ENCODE assay signal across 8 mouse cellular contexts in the genomic region with DNA sequence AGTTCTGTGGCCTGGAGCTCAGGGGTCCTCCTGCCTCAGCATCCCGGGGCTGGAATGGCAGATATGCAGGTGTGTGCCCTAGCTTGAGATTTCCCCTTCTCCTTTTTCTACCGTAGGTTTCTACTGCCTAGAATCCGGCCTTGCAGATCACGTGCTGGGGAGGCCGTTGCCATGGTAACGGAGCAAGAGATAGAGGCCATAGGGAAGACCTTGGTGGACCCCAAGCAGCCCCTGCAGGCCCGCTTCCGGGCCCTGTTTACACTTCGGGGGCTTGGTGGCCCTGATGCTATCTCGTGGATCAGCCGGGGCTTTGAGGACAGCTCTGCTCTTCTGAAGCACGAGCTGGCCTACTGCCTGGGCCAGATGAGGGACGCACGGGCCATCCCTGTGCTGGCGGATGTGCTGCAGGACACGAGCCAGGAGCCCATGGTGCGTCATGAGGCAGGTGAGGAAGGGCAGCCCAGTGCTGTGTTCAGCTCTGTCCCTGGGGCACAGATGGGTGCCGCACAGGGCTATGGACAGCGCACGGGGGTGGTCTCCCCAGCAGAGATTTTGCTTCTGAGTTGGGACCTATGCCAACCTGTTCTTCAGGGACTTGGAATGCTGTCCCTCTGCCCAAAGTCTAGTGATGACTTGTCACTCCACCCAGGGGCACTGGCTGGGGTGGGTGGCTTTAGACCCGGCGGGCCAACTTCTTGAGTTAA. TPM values are rescaled to one million over a fixed set of nuclear protein-coding genes. Genes with fewer than 3 reads are reported as not detected.
DNase-seq lines count a peak whose midpoint lies in the region; ATAC-seq and TF ChIP-seq lines count a peak whose summit lies in the region.

No protein-coding gene starts in this region.

- H3K27me3 ChIP-seq in heart, embryonic 10.5 days (ENCODE audit: insufficient read depth, poor library complexity, severe bottlenecking): no peaks in the 10 kb centered on the region
- H3K27me3 ChIP-seq in E14TG2a.4 (ENCODE audit: insufficient read depth, low read length): no peaks in the 10 kb centered on the region
- H3K27me3 ChIP-seq in forebrain, embryonic 12.5 days: 0 out of 2 replicates have a peak, but pooled peaks cover 5% of the 10 kb centered on the region
- H3K27me3 ChIP-seq in liver, embryonic 15.5 days: no peaks in the 10 kb centered on the region

- H3K4me1 ChIP-seq in heart, embryonic 10.5 days: peaks cover 47% of the 10 kb centered on the region
- H3K4me1 ChIP-seq in E14TG2a.4 (replicated peaks; ENCODE audit: low read depth, low read length): peaks cover 72% of the 10 kb centered on the region
- H3K4me1 ChIP-seq in forebrain, embryonic 12.5 days: peaks cover 21% of the 10 kb centered on the region
- peaks cover 81% of the 10 kb centered on the region for H3K4me1 ChIP-seq in liver, embryonic 15.5 days (replicated peaks)

- no peak for TF ChIP-seq CTCF in E14TG2a.4 (conservative IDR thresholded peaks at IDR 0.05; ENCODE audit: low read length)

- no peak overlapping the region for H3K9ac ChIP-seq in forebrain, embryonic 12.5 days
- H3K9ac ChIP-seq in liver, embryonic 15.5 days: 0 out of 2 replicates have a peak overlapping the region, but pooled peaks have one; percentile 75

- 81% methylated on average over 22 of the region's 22 CpGs for WGBS in heart, embryonic 10.5 days
- 86% methylated on average over 22 of the region's 22 CpGs for WGBS in forebrain, embryonic 12.5 days
- WGBS in liver, embryonic 15.5 days (ENCODE audit: insufficient replicate concordance): 67% methylated on average over 22 of the region's 22 CpGs

- DNase-seq in heart, embryonic 10.5 days (ENCODE audit: low spot score): no peak
- DNase-seq in heart, adult 18-20 months: no peak
- no peak for DNase-seq in frontal cortex, postnatal 25 days (ENCODE audit: low spot score in 2 of 2)
- DNase-seq in B cell, adult 2 months: no peak
- no peak for DNase-seq in cerebellum, postnatal 25 days

- H3K9me3 ChIP-seq in heart, embryonic 10.5 days: no peaks in the 10 kb centered on the region
- no peaks in the 10 kb centered on the region for H3K9me3 ChIP-seq in E14TG2a.4 (ENCODE audit: low read length)
- H3K9me3 ChIP-seq in forebrain, embryonic 12.5 days: no peaks in the 10 kb centered on the region
- H3K9me3 ChIP-seq in liver, embryonic 15.5 days (replicated peaks): no peaks in the 10 kb centered on the region

- ATAC-seq in forebrain, embryonic 12.5 days (ENCODE audit: low FRiP score): no peak
- ATAC-seq in liver, embryonic 15.5 days (ENCODE audit: insufficient read depth): no peak

- peak overlapping the region; percentile 93 for H3K4me2 ChIP-seq in forebrain, embryonic 12.5 days
- H3K4me2 ChIP-seq in liver, embryonic 15.5 days: peak overlapping the region; percentile 91

- peaks cover 43% of the 10 kb centered on the region for H3K36me3 ChIP-seq in heart, embryonic 10.5 days
- H3K36me3 ChIP-seq in E14TG2a.4 (ENCODE audit: insufficient read depth, low read length): peaks cover 55% of the 10 kb centered on the region
- H3K36me3 ChIP-seq in forebrain, embryonic 12.5 days (replicated peaks): peaks cover 31% of the 10 kb centered on the region
- peaks cover 29% of the 10 kb centered on the region for H3K36me3 ChIP-seq in liver, embryonic 15.5 days (replicated peaks)

- 0 out of 2 replicates have a peak overlapping the region, but pooled peaks have one; percentile 93 for H3K27ac ChIP-seq in heart, embryonic 10.5 days
- no peak overlapping the region for H3K27ac ChIP-seq in forebrain, embryonic 12.5 days
- H3K27ac ChIP-seq in liver, embryonic 15.5 days (replicated peaks): peak overlapping the region; percentile 99; the same call in 1 of the 2 replicates

- peak overlapping the region; percentile 96 for H3K4me3 ChIP-seq in heart, embryonic 10.5 days
- H3K4me3 ChIP-seq in E14TG2a.4 (replicated peaks; ENCODE audit: low read length): peak overlapping the region; percentile 100
- H3K4me3 ChIP-seq in forebrain, embryonic 12.5 days (replicated peaks): peak overlapping the region; percentile 77
- H3K4me3 ChIP-seq in liver, embryonic 15.5 days (replicated peaks): peak overlapping the region; percentile 76

RNA-seq across cellular contexts. Expression of a gene that starts 1.5 kb away (rescaled TPM):
- 2.2 and 3.1 TPM in 2 replicates for polyA plus RNA-seq in heart, embryonic 10.5 days (2016; fragmentation: Nextera tagmentation; extraction: Ambion mirVana)
- 1 to 10 TPM in 1 of 2 experiments, under 1 TPM in 1; 0.65 to 2.3 TPM for total RNA-seq in heart, adult 18-20 months (2021)
- polyA plus RNA-seq in forebrain, embryonic 12.5 days (2016; fragmentation: Nextera tagmentation; extraction: Ambion mirVana): 4.2 and 4.6 TPM in 2 replicates
- polyA plus RNA-seq in liver, embryonic 15.5 days (2015; fragmentation: Nextera tagmentation; extraction: Ambion mirVana): 0.75 and 0.88 TPM in 2 replicates

RNA-seq across cellular contexts. Expression of a gene that starts 1.5 kb away (rescaled TPM):
- 100 and 105 TPM in 2 replicates for polyA plus RNA-seq in heart, embryonic 10.5 days (2016; fragmentation: Nextera tagmentation; extraction: Ambion mirVana)
- total RNA-seq in heart, adult 18-20 months (2021): 10 to 100 TPM; 49.9 to 59.6 TPM
- polyA plus RNA-seq in forebrain, embryonic 12.5 days (2016; fragmentation: Nextera tagmentation; extraction: Ambion mirVana): 68.1 and 68.5 TPM in 2 replicates
- polyA plus RNA-seq in liver, embryonic 15.5 days (2015; fragmentation: Nextera tagmentation; extraction: Ambion mirVana): 50.9 and 56.2 TPM in 2 replicates

RNA-seq across cellular contexts. Expression of a gene that starts 3.0 kb away (rescaled TPM):
- polyA plus RNA-seq in heart, embryonic 10.5 days (2016; fragmentation: Nextera tagmentation; extraction: Ambion mirVana): 1.1 and 1.7 TPM in 2 replicates
- total RNA-seq in heart, adult 18-20 months (2021): under 1 TPM in 1 of 2 experiments, not detected in 1; 0.51 TPM
- polyA plus RNA-seq in forebrain, embryonic 12.5 days (2016; fragmentation: Nextera tagmentation; extraction: Ambion mirVana): 1.4 and 2.1 TPM in 2 replicates
- 0.56 TPM in 1 of 2 replicates, not detected in the other for polyA plus RNA-seq in liver, embryonic 15.5 days (2015; fragmentation: Nextera tagmentation; extraction: Ambion mirVana)

RNA-seq across cellular contexts. Expression of a gene that starts 7.1 kb away (rescaled TPM):
- 3.4 and 4.0 TPM in 2 replicates for polyA plus RNA-seq in heart, embryonic 10.5 days (2016; fragmentation: Nextera tagmentation; extraction: Ambion mirVana)
- total RNA-seq in heart, adult 18-20 months (2021): 1 to 10 TPM; 1.9 to 2.2 TPM
- polyA plus RNA-seq in forebrain, embryonic 12.5 days (2016; fragmentation: Nextera tagmentation; extraction: Ambion mirVana): 1.8 and 2.6 TPM in 2 replicates
- 1.9 and 2.3 TPM in 2 replicates for polyA plus RNA-seq in liver, embryonic 15.5 days (2015; fragmentation: Nextera tagmentation; extraction: Ambion mirVana)

RNA-seq across cellular contexts. Expression of a gene that starts 7.4 kb away (rescaled TPM):
- polyA plus RNA-seq in heart, embryonic 10.5 days (2016; fragmentation: Nextera tagmentation; extraction: Ambion mirVana): 105 and 117 TPM in 2 replicates
- 10 to 100 TPM; 27.6 to 35.6 TPM for total RNA-seq in heart, adult 18-20 months (2021)
- polyA plus RNA-seq in forebrain, embryonic 12.5 days (2016; fragmentation: Nextera tagmentation; extraction: Ambion mirVana): 145 and 148 TPM in 2 replicates
- polyA plus RNA-seq in liver, embryonic 15.5 days (2015; fragmentation: Nextera tagmentation; extraction: Ambion mirVana): 127 and 147 TPM in 2 replicates
